8 mouse cellular contexts compared by ENCODE assay signal in genomic region chr2:91243416-91243815, GRCm38 (mm10). TPM values are rescaled to one million over a fixed set of nuclear protein-coding genes. Genes with fewer than 3 reads are reported as not detected.
DNase-seq lines count a peak whose midpoint lies in the region; ATAC-seq lines count a peak whose summit lies in the region.

No protein-coding gene starts in this region.

- DNase-seq in cerebellum, adult 11-12 months: peak; percentile 51
- peak; percentile 21 for DNase-seq in testis, postnatal 14 days (ENCODE audit: low spot score)
- no peak for DNase-seq in testis, postnatal 10 days (ENCODE audit: low spot score)
- peak; percentile 65 to 69 for DNase-seq in left cerebral cortex, postnatal 14 days (ENCODE audit: low spot score in 2 of 2)
- no peak for DNase-seq in embryo, embryonic 11 days
- no peak for DNase-seq in urinary bladder, adult 18-20 months (ENCODE audit: low spot score in 2 of 2)
- DNase-seq in gastrocnemius, postnatal 14 days: no peak

- no peak for ATAC-seq in cerebellum, adult (ENCODE audit: insufficient number of reproducible peaks, low FRiP score, low TSS enrichment)

- intact Hi-C loops in left cerebral cortex, postnatal 14 days (cut with DNase I): no loop called here
- intact Hi-C loops in gastrocnemius, postnatal 14 days (cut with DNase I; ENCODE audit: low total_unique reads): no loop called here

RNA-seq across cellular contexts. Expression of gene Ddb2, which starts 6.6 kb away (rescaled TPM):
- 10 to 100 TPM; 10.4 to 10.9 TPM for total RNA-seq in left cerebral cortex, postnatal 14 days (2021)
- total RNA-seq in gastrocnemius, postnatal 14 days (2021): 1 to 10 TPM; 3.1 to 4.1 TPM

RNA-seq across cellular contexts. Expression of gene Pacsin3, which starts 12.3 kb away (rescaled TPM):
- total RNA-seq in left cerebral cortex, postnatal 14 days (2021): 10 to 100 TPM; 46.8 TPM
- total RNA-seq in gastrocnemius, postnatal 14 days (2021): 100 to 1,000 TPM; 282 to 292 TPM

RNA-seq across cellular contexts. Expression of gene Arfgap2, which starts 21.4 kb away (rescaled TPM):
- 10 to 100 TPM; 63.3 to 65.6 TPM for total RNA-seq in left cerebral cortex, postnatal 14 days (2021)
- total RNA-seq in gastrocnemius, postnatal 14 days (2021): 100 to 1,000 TPM in 1 of 2 experiments, 10 to 100 TPM in 1; 74.4 to 104 TPM

RNA-seq across cellular contexts. Expression of gene Acp2, which starts 40.7 kb away (rescaled TPM):
- total RNA-seq in left cerebral cortex, postnatal 14 days (2021): 10 to 100 TPM; 51.0 to 54.8 TPM
- total RNA-seq in gastrocnemius, postnatal 14 days (2021): 10 to 100 TPM; 11.6 to 12.5 TPM

RNA-seq across cellular contexts. Expression of gene Nr1h3, which starts 40.8 kb away (rescaled TPM):
- total RNA-seq in left cerebral cortex, postnatal 14 days (2021): 1 to 10 TPM; 1.9 to 2.3 TPM
- total RNA-seq in gastrocnemius, postnatal 14 days (2021): 1 to 10 TPM; 5.1 to 9.1 TPM

Comparison
In these comparisons a context has a peak if more than half of its experiments do, and no peak if none do; other contexts are left out.
1. DNase-seq: peak in cerebellum, adult 11-12 months (single experiment), testis, postnatal 14 days (single experiment) and left cerebral cortex, postnatal 14 days (2 of 2); none in testis, postnatal 10 days (single experiment), embryo, embryonic 11 days (single experiment), urinary bladder, adult 18-20 months (0 of 2) and gastrocnemius, postnatal 14 days (single experiment).
2. RNA of gene Pacsin3, which starts 12.3 kb away (total RNA-seq): 282 to 292 TPM in gastrocnemius, postnatal 14 days; 46.8 TPM in left cerebral cortex, postnatal 14 days; every median in the first group is over 4 times any median in the second.